Mouse (Mus musculus) G1E (cell line): ENCODE measurements around the gene Ywhag.

ENCODE experiments used
- CTCF ChIP-seq: IDR thresholded peaks from 2 replicates; pipeline ENCODE4 v1.5.1; 2012; ENCODE audit warnings: low read depth, low read length, inconsistent platforms, mixed read lengths
- GATA2 ChIP-seq: IDR thresholded peaks from 2 replicates; pipeline ENCODE4 v1.6.1; 2012; ENCODE audit warnings: low read depth, low read length, inconsistent platforms, borderline replicate concordance
- POLR2AphosphoS5 ChIP-seq: IDR thresholded peaks from 2 replicates; pipeline ENCODE4 v1.6.1; 2012; ENCODE audit warnings: low read depth, low read length, inconsistent platforms; ENCODE audit not compliant: insufficient replicate concordance
- TAL1 ChIP-seq: conservative IDR thresholded peaks from 2 replicates; pipeline ENCODE4 v1.6.1; 2012; ENCODE audit warnings: low read depth, low read length, inconsistent platforms, mixed read lengths

DNA sequence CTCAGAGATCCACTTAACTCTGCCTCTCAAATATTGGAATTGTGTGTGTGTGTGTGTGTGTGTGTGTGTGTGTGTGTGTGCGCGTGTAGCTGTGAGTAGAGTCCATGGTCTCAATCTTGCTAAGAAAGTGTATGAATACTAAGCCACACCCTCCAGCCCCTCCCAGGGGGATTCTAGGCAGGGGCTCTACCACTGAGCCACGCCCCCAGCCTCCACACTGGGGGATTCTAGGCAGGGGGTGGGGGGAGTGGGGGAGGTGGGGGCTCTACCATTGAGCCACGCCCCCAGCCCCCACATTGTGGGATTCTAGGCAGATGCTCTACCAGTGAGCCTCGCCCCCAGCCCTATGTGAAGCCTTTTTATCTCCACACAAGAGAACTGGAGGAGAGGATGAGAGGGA lies 12.2 kb upstream of the Ywhag start:
- TF ChIP-seq CTCF = no peak
- TF ChIP-seq POLR2AphosphoS5 = no peak
- TF ChIP-seq TAL1 = no peak
- TF ChIP-seq GATA2 = no peak
